Mouse (Mus musculus) small intestine, adult 2 months (tissue): ENCODE measurements around the gene Gpc6. TPM values are rescaled to one million over a fixed set of nuclear protein-coding genes. Genes with fewer than 3 reads are reported as not detected.

ENCODE experiments used
- H3K27ac ChIP-seq: fragments of 200-500 bp; 2 replicates; pipeline ENCODE4 v1.5.1; 2012; ENCODE audit warnings: low read depth, low read length, control low read depth, inconsistent platforms; ENCODE audit not compliant: insufficient read depth
- H3K27me3 ChIP-seq: fragments of 200-500 bp; 2 replicates; pipeline ENCODE4 v1.6.1; 2012; ENCODE audit warnings: mild to moderate bottlenecking, moderate library complexity, low read length, inconsistent platforms; ENCODE audit not compliant: control insufficient read depth, insufficient read depth
- H3K36me3 ChIP-seq: fragments of 200-500 bp; 2 replicates; pipeline ENCODE4 v1.6.1; 2012; ENCODE audit warnings: mild to moderate bottlenecking, low read length, control low read depth, inconsistent platforms; ENCODE audit not compliant: control insufficient read depth, insufficient read depth
- H3K4me1 ChIP-seq: fragments of 200-500 bp; 2 replicates; pipeline ENCODE4 v1.6.1; 2012; ENCODE audit warnings: low read length, inconsistent platforms, mixed read lengths; ENCODE audit not compliant: control insufficient read depth, insufficient read depth, insufficient read length
- H3K4me3 ChIP-seq: fragments of 200-500 bp; 2 replicates; pipeline ENCODE4 v1.5.1; 2012; ENCODE audit warnings: low read depth, mild to moderate bottlenecking, control low read depth, inconsistent platforms, low read length, moderate library complexity
- CTCF ChIP-seq: fragments of 200-500 bp; IDR thresholded peaks from 2 replicates; pipeline ENCODE4 v1.5.1; 2012; ENCODE audit warnings: low read depth, mild to moderate bottlenecking, control low read depth, inconsistent platforms, low read length, moderate library complexity, mixed read lengths; ENCODE audit not compliant: insufficient replicate concordance, insufficient read length; ENCODE audit errors: extremely low read depth
- POLR2A ChIP-seq: fragments of 200-500 bp; IDR thresholded peaks from 2 replicates; pipeline ENCODE4 v1.6.1; 2012; ENCODE audit warnings: low read depth, mild to moderate bottlenecking, control low read depth, inconsistent platforms, low read length, moderate library complexity
- WGBS: fragments of 180-500 bp; shearing (Covaris S2); methylation state at CpG from one replicate; pipeline ENCODE4 v1.1.7; 2018; 5-methylcytosine and 5-hydroxymethylcytosine counted together
- polyA plus RNA-seq: library from polyadenylated mRNA; depleted of rRNA; stranded (reverse); fragments of >200 nt; gene quantifications from 2 replicates; pipeline ENCODE4 v1.2.3, GENCODE M21; 2012

Gpc6 gene
- polyA plus RNA-seq, 1 experiment = 0.81 TPM

DNA sequence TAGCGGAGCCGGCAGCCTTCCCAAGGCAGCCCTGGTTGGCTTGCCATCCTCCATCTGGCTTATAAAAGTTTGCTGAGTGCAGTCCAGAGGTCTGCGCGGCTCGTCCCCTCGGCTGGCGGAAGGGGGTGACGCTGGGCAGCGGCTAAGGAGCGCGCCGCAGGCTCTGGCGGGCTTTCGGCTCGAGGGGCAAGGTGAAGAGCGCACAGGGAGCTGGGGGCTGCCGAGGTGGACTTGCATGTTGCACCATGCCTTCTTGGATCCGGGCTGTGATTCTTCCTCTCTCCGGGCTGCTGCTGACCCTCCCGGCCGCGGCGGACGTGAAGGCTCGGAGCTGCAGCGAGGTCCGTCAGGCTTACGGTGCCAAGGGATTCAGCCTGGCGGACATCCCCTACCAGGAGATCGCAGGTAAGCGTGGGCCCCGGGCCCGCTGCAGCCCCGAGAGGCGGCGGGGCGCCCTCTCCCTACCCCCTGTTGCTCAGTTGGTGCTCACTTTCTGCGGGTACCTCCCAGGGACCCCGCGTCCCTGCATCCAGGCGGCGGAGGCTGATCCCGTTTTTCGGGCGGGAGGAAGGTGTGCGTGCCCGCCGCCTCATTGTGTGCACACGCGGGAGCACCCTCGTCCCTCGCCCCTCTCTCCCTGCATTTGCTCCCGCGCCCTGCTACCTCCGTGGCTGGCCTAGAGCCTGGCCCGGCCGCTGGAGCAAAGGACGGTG is 732 bp downstream of the Gpc6 start:
- no peak overlapping the region for H3K27ac ChIP-seq
- WGBS = 1% methylated on average over 58 of the region's 58 CpGs

GRCm38 (mm10) chr14:116926404-116927171 is 1.5 kb downstream of the Gpc6 start:
- 2% methylated on average over 52 of the region's 52 CpGs for WGBS
- TF ChIP-seq CTCF (no peak), POLR2A (no peak)
- Histone ChIP-seq H3K27ac (no peak overlapping the region), H3K27me3 (no peaks in the 10 kb centered on the region), H3K36me3 (no peaks in the 10 kb centered on the region), H3K4me3 (peak overlapping the region; percentile 63), H3K4me1 (no peaks in the 10 kb centered on the region)

More for the DNA sequence above, 732 bp downstream of the Gpc6 start:
- Histone ChIP-seq H3K4me3 (peak overlapping the region; percentile 63), H3K27me3 (no peaks in the 10 kb centered on the region), H3K36me3 (no peaks in the 10 kb centered on the region), H3K4me1 (no peaks in the 10 kb centered on the region)
- no peak for TF ChIP-seq CTCF
- no peak for TF ChIP-seq POLR2A

GRCm38 (mm10) chr14:116927341-116928315 is 2.5 kb downstream of the Gpc6 start:
- Histone ChIP-seq H3K4me1 (no peaks in the 10 kb centered on the region), H3K36me3 (no peaks in the 10 kb centered on the region), H3K27ac (no peak overlapping the region), H3K4me3 (no peak overlapping the region), H3K27me3 (no peaks in the 10 kb centered on the region)
- 5% methylated on average over 21 of the region's 21 CpGs for WGBS
- TF ChIP-seq CTCF (no peak), POLR2A (no peak)

GRCm38 (mm10) chr14:116928395-116928794 is 3.3 kb downstream of the Gpc6 start:
- Histone ChIP-seq H3K36me3 (no peaks in the 10 kb centered on the region), H3K4me1 (no peaks in the 10 kb centered on the region), H3K27me3 (no peaks in the 10 kb centered on the region), H3K27ac (no peak overlapping the region), H3K4me3 (no peak overlapping the region)
- TF ChIP-seq CTCF (no peak), POLR2A (no peak)
- WGBS = 53% methylated on average over 2 of the region's 2 CpGs

GRCm38 (mm10) chr14:116928796-116929529 is 3.8 kb downstream of the Gpc6 start:
- TF ChIP-seq POLR2A (no peak), CTCF (no peak)
- Histone ChIP-seq H3K27ac (no peak overlapping the region), H3K4me1 (no peaks in the 10 kb centered on the region), H3K36me3 (no peaks in the 10 kb centered on the region), H3K4me3 (no peak overlapping the region), H3K27me3 (no peaks in the 10 kb centered on the region)
- WGBS = 52% methylated on average over 7 of the region's 7 CpGs

DNA sequence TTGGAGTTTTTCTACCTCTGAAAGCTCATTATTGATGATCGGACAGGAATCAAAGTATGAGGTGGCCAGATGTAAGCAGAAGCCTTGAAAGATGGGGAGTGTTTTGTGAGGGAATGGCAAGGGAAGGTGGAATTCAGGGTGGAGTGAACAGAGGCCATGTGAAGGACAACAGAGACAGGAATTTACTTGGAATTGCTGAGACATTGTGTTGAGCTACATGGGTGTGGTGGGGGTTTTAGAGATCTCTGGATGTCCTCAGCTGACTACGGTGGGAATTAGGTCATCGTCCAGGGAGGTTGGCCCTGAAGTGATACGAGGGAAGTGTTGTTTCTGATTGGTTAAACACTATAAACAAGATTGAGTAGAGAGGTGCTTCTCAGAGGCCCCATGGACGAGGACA is 8.7 kb downstream of the Gpc6 start:
- WGBS = 57% methylated on average over 5 of the region's 5 CpGs
- no peaks in the 10 kb centered on the region for H3K36me3 ChIP-seq
- no peaks in the 10 kb centered on the region for H3K4me1 ChIP-seq
- H3K27ac ChIP-seq = no peak overlapping the region
- H3K4me3 ChIP-seq = no peak overlapping the region
- no peak for TF ChIP-seq CTCF
- TF ChIP-seq POLR2A = no peak
- H3K27me3 ChIP-seq = no peaks in the 10 kb centered on the region
